Mouse (Mus musculus) frontal cortex, postnatal 14 days (tissue): ENCODE measurements at regions not wholly inside any gene's neighbourhood (a gene's known extent, or its start where the extent isn't known, plus 50 kb on each side); places are given as distances from the start of the nearest gene placed in this dataset.

Experiments
- DNase-seq, 2 experiments: peaks; one replicate each; pipeline ENCODE4 v3.0.0; 2022; ENCODE audit warnings: low spot score in 2 of 2

GRCm38 (mm10) chr17:63801411-63801810 is 61.5 kb upstream of the Fer start:
- no peak for DNase-seq

- DNase-seq, result no peak
Observed at GRCm38 (mm10) chr17:63802846-63803245, 60.0 kb upstream of the Fer start.

GRCm38 (mm10) chr17:63803599-63803998 is 59.3 kb upstream of the Fer start:
- DNase-seq, result peak; percentile 37 to 78

GRCm38 (mm10) chr17:63804416-63804815 is 58.4 kb upstream of the Fer start:
- DNase-seq, result no peak

DNA sequence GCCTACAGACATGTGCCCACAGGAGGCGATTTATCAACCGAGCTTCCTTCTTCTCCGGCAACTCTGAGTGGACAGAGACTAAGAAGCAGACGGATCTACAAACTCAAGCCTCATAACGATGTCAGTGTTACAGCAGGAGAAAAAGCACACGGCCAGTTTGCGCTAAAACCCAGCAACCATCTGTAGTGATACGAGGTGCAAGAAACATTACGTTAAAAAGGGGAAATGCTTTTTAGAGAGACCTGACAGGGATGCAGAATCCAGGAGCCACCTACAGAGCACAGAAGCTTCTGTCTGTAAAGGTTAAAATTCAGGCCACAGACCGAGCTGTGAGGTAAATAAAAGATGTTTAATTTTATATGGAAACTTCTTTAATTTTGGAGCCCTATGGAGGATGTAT is 56.5 kb upstream of the Fer start:
- DNase-seq, result no peak

DNA sequence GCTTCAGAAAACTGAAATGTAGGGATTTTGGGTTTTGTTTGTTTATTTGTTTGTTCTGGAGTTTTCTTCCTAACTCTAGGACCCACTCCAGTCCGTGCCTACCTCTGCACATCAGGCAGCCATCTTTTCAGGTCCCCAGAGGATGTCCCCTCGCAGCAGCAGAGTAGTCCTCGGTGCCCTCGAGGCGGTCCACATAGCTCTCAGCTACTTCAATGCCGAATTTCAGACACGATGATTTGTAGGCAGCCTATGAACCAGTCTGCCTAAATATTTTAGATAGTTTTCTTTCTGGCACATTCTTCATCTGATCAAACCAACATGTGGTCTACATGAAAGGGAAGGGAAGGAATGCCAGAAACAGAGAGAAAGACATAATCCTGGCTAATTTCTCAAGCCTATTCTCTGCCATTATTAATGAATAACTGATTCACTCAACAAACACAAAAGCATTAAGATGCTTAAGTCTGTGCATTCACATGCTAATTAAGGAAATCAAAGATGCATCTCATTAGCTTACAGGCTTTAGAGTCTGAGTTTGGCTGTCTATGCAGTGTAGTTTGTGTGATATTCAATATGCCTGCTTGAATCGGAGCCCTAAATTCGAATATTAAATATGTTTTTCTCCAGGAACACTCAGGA is 55.2 kb upstream of the Fer start:
- no peak for DNase-seq

DNA sequence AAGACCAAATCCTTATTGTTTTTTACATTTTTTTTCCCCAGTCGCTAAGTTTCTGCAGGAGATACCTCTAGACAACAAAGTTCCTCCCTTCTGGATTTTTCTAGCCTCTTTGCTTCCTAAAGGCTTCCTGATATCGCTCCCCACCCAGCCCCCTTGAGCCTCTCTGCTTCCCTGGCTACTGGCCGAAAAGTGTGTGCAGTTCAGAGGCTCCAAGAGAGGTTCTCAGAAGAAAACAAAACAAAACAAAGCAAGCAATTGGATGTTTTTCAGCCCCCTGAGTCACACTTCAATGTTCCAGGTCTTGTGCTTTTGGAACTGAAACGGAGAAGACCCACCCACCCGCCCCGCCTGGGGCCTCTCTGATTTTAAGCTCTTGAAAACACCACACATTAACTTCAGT is 54.1 kb upstream of the Fer start:
- no peak for DNase-seq

DNA sequence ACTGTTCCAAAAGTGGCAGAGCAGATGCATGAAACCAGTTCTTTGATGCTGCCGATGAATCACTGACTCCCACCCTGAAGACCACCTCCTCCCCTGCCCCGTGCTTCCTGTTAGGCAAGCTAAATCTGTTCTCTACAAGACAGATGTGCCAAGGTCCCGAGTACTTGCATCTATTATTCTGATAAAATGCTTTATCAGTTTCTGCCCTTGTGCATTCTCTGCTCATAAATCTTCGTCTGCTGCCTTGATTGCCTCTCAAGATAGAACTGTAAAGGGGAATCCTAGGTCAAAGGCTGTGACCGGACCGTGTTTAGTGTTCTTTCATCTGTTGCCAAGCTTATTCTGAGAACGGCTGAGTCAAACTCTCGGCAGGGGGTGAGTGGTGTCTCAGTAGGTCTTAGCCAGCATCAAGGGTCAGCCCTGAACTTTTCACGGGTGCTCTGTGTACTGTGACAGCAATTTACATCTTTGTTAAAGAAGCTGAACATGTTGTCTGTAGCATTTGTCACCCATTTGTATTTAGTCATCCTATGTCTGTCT is 51.5 kb upstream of the Fer start:
- no peak for DNase-seq

DNA sequence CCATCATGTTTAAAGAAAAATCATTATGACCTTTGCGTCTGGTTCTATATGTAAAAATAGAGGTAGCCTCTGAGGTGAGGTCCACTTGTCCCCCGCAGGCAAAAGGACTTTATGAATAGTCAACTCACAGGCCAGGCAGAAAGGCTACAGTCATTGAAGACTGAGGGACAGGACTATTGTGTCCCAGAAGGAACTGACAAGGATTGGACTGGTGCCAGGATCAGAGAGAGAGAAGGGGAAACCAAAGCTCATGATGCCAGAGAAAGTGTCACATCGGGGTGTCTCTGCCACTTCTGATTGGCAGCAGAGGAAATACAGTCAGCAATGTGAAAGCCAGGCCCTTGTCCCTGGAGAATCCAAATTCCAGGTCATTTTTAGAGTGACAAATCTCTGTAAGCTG is 50.3 kb upstream of the Fer start:
- no peak for DNase-seq
